In genomic region chr7:24840331-24840730, GRCm38 (mm10) we compare ENCODE assay signal across 41 mouse cellular contexts. TPM values are rescaled to one million over a fixed set of nuclear protein-coding genes. Genes with fewer than 3 reads are reported as not detected.
"Had no signal": no experiment of that assay in that cellular context is flagged by ENCODE, and none has a peak within 500 bp of the region (broad histone marks: within the 10 kb centered on the region; RNA-seq: fewer than 3 reads in every experiment).

No protein-coding gene starts in this region.

- DNase-seq: gastrocnemius, postnatal 14 days; gastrocnemius, postnatal 36 days; heart, adult 2 months; heart, postnatal 10 days; heart, postnatal 4 days; kidney, adult 11 months; kidney, adult 2 months; kidney, adult 9 months; kidney, postnatal 14 days; kidney, postnatal 36 days; layer of hippocampus, adult 9-11 months; layer of hippocampus, postnatal 36 days; left cerebral cortex, postnatal 4 days had no signal

- H3K4me1 ChIP-seq: heart, embryonic 10.5 days; heart, embryonic 12.5 days; hindbrain, embryonic 13.5 days; hindbrain, embryonic 15.5 days; kidney, embryonic 15.5 days; limb, embryonic 13.5 days; limb, embryonic 15.5 days had no signal

- H3K36me3 ChIP-seq: heart, embryonic 10.5 days; heart, embryonic 12.5 days; hindbrain, embryonic 13.5 days; hindbrain, embryonic 15.5 days; kidney, embryonic 15.5 days; limb, embryonic 13.5 days; limb, embryonic 15.5 days; liver, embryonic 12.5 days had no signal

- H3K9me3 ChIP-seq: heart, embryonic 10.5 days; heart, embryonic 12.5 days; hindbrain, embryonic 13.5 days; hindbrain, embryonic 15.5 days; kidney, embryonic 15.5 days; limb, embryonic 13.5 days; limb, embryonic 15.5 days; liver, embryonic 12.5 days had no signal

- H3K9ac ChIP-seq: heart, embryonic 12.5 days; hindbrain, embryonic 13.5 days; hindbrain, embryonic 15.5 days; kidney, embryonic 15.5 days; limb, embryonic 13.5 days; limb, embryonic 15.5 days; liver, embryonic 12.5 days; liver, embryonic 14.5 days had no signal

- H3K27me3 ChIP-seq: heart, embryonic 12.5 days; hindbrain, embryonic 15.5 days; kidney, embryonic 15.5 days; limb, embryonic 13.5 days; limb, embryonic 15.5 days; liver, embryonic 12.5 days had no signal

- H3K4me3 ChIP-seq: heart, adult 2 months; heart, embryonic 10.5 days; heart, embryonic 12.5 days; hindbrain, embryonic 13.5 days; hindbrain, embryonic 15.5 days; kidney, embryonic 15.5 days; limb, embryonic 13.5 days; limb, embryonic 15.5 days; liver, embryonic 12.5 days had no signal

- H3K4me2 ChIP-seq: heart, embryonic 12.5 days; hindbrain, embryonic 13.5 days; hindbrain, embryonic 15.5 days; kidney, embryonic 15.5 days; limb, embryonic 13.5 days; limb, embryonic 15.5 days; liver, embryonic 12.5 days had no signal

- H3K27ac ChIP-seq: heart, adult 2 months; heart, embryonic 10.5 days; hindbrain, embryonic 13.5 days; hindbrain, embryonic 15.5 days; hindbrain, postnatal 0 days; kidney, embryonic 15.5 days; kidney, postnatal 0 days; limb, embryonic 13.5 days; limb, embryonic 15.5 days; liver, embryonic 12.5 days; liver, embryonic 14.5 days had no signal

- ATAC-seq: hindbrain, postnatal 0 days; intestine, embryonic 16.5 days had no signal

RNA-seq across cellular contexts. Expression of gene Gm9844, which starts 21.7 kb away (rescaled TPM):
- total RNA-seq: gastrocnemius, adult 8-10 months; gastrocnemius, postnatal 36 days; heart, adult 2 months; heart, postnatal 25 days; layer of hippocampus, adult 8-10 months; layer of hippocampus, postnatal 36 days; left cerebral cortex, adult 8-10 months; liver, adult 2 months had no signal
- polyA plus RNA-seq: liver, adult 2 months had no signal

RNA-seq across cellular contexts. Expression of gene Lypd4, which starts 29.4 kb away (rescaled TPM):
- total RNA-seq: gastrocnemius, adult 8-10 months; gastrocnemius, postnatal 14 days; gastrocnemius, postnatal 36 days; heart, adult 2 months; heart, postnatal 10 days; heart, postnatal 25 days; heart, postnatal 4 days; hindbrain, postnatal 0 days; layer of hippocampus, adult 18-20 months; layer of hippocampus, adult 8-10 months; layer of hippocampus, postnatal 14 days; layer of hippocampus, postnatal 36 days; left cerebral cortex, adult 18-20 months; left cerebral cortex, adult 8-10 months; left cerebral cortex, postnatal 10 days; left cerebral cortex, postnatal 25 days; left cerebral cortex, postnatal 4 days; liver, adult 2 months had no signal
- polyA plus RNA-seq: heart, embryonic 10.5 days; heart, embryonic 12.5 days; heart, embryonic 14.5 days; heart, embryonic 16.5 days; hindbrain, embryonic 11.5 days; hindbrain, embryonic 13.5 days; hindbrain, embryonic 15.5 days; hindbrain, postnatal 0 days; intestine, embryonic 14.5 days; intestine, embryonic 16.5 days; kidney, embryonic 15.5 days; kidney, postnatal 0 days; large intestine, adult 2 months; limb, embryonic 11.5 days; limb, embryonic 13.5 days; limb, embryonic 15.5 days; liver, adult 2 months; liver, embryonic 12.5 days; liver, embryonic 14.5 days had no signal

RNA-seq across cellular contexts. Expression of gene Dmrtc2, which starts 29.5 kb away (rescaled TPM):
- total RNA-seq: gastrocnemius, adult 8-10 months; gastrocnemius, postnatal 14 days; gastrocnemius, postnatal 36 days; heart, adult 2 months; heart, postnatal 10 days; heart, postnatal 25 days; heart, postnatal 4 days; hindbrain, postnatal 0 days; layer of hippocampus, adult 18-20 months; layer of hippocampus, adult 8-10 months; layer of hippocampus, postnatal 14 days; layer of hippocampus, postnatal 36 days; left cerebral cortex, adult 18-20 months; left cerebral cortex, adult 8-10 months; left cerebral cortex, postnatal 10 days; left cerebral cortex, postnatal 25 days; left cerebral cortex, postnatal 4 days; liver, adult 2 months had no signal
- polyA plus RNA-seq: heart, adult 2 months; heart, embryonic 10.5 days; heart, embryonic 12.5 days; heart, embryonic 14.5 days; heart, embryonic 16.5 days; intestine, embryonic 14.5 days; intestine, embryonic 16.5 days; kidney, adult 2 months; kidney, embryonic 15.5 days; large intestine, adult 2 months; limb, embryonic 11.5 days; limb, embryonic 13.5 days; limb, embryonic 15.5 days; liver, adult 2 months; liver, embryonic 12.5 days; liver, embryonic 14.5 days had no signal

RNA-seq across cellular contexts. Expression of gene Cd79a, which starts 56.9 kb away (rescaled TPM):
- polyA plus RNA-seq: heart, embryonic 14.5 days; liver, embryonic 12.5 days had no signal
